Mouse (Mus musculus) limb, embryonic 14.5 days (tissue): ENCODE data around the gene Clec4f. TPM values are rescaled to one million over a fixed set of nuclear protein-coding genes. Genes with fewer than 3 reads are reported as not detected.

Experiments used
- ATAC-seq: fragments of 200-750 bp; cut with Nextera tagmentation; 2 replicates; pipeline ENCODE4 v1.8.0; 2017; ENCODE audit warnings: low read depth, moderate number of reproducible peaks, moderate TSS enrichment; ENCODE audit not compliant: low FRiP score
- DNase-seq: peaks from one replicate; pipeline ENCODE4 v3.0.0-alpha.2; 2015; ENCODE audit warnings: low spot score
- H3K27ac ChIP-seq: fragments of 300-500 bp; sonication (generic); replicated peaks from 2 replicates; pipeline ENCODE4 v1.5.1; 2014; ENCODE audit warnings: low read depth, mild to moderate bottlenecking, low read length, moderate library complexity, mixed read lengths
- H3K27me3 ChIP-seq: fragments of 300-500 bp; sonication (generic); 2 replicates; pipeline ENCODE4 v1.6.1; 2014; ENCODE audit warnings: low read length, mixed read lengths; ENCODE audit not compliant: control insufficient read depth, insufficient read depth
- H3K36me3 ChIP-seq: fragments of 300-500 bp; sonication (generic); 2 replicates; pipeline ENCODE4 v1.6.1; 2014; ENCODE audit warnings: mild to moderate bottlenecking, low read length, moderate library complexity, mixed read lengths; ENCODE audit not compliant: control insufficient read depth, insufficient read depth
- H3K4me1 ChIP-seq: fragments of 300-500 bp; sonication (generic); 2 replicates; pipeline ENCODE4 v1.6.1; 2014; ENCODE audit warnings: antibody characterized with exemption, low read length, mixed read lengths; ENCODE audit not compliant: control insufficient read depth, insufficient read depth
- H3K4me2 ChIP-seq: fragments of 300-500 bp; sonication (generic); replicated peaks from 2 replicates; pipeline ENCODE4 v1.6.1; 2014; ENCODE audit warnings: low read depth, mild to moderate bottlenecking, low read length, moderate library complexity; ENCODE audit not compliant: severe bottlenecking
- H3K4me3 ChIP-seq: fragments of 300-500 bp; sonication (generic); replicated peaks from 2 replicates; pipeline ENCODE4 v1.5.1; 2014; ENCODE audit warnings: low read length
- H3K9ac ChIP-seq: fragments of 300-500 bp; sonication (generic); 2 replicates; pipeline ENCODE4 v1.6.1; 2014; ENCODE audit warnings: mild to moderate bottlenecking, low read depth, low read length, moderate library complexity; ENCODE audit not compliant: severe bottlenecking
- H3K9me3 ChIP-seq: fragments of 300-500 bp; sonication (generic); 2 replicates; pipeline ENCODE4 v1.6.1; 2016; ENCODE audit warnings: low read length; ENCODE audit not compliant: control insufficient read depth
- POLR2A ChIP-seq: fragments of 200-500 bp; IDR thresholded peaks from 2 replicates; pipeline ENCODE4 v1.8.0; 2012; ENCODE audit warnings: inconsistent platforms, mild to moderate bottlenecking, moderate library complexity, borderline replicate concordance; ENCODE audit not compliant: insufficient read depth, insufficient read length; ENCODE audit errors: extremely low read depth
- WGBS: fragments of 180-500 bp; shearing (Covaris S2); extraction: QIAGEN DNeasy Blood & Tissue Kit; methylation state at CpG from one replicate; pipeline ENCODE4 v1.1.7; 2014; 5-methylcytosine and 5-hydroxymethylcytosine counted together
- polyA plus RNA-seq, 2 experiments: library from polyadenylated mRNA; depleted of rRNA in 1 of 2; stranded (reverse) in 1 of 2; unstranded in 1 of 2; fragments of >200 nt; fragmentation: Nextera tagmentation in 1 of 2; extraction: Ambion mirVana in 1 of 2; gene quantifications; 2 replicates each; pipeline versions ENCODE4 v1.2.1 to v1.2.3; 2012 to 2014

Clec4f gene
- polyA plus RNA-seq, 2 experiments, result not detected

DNA sequence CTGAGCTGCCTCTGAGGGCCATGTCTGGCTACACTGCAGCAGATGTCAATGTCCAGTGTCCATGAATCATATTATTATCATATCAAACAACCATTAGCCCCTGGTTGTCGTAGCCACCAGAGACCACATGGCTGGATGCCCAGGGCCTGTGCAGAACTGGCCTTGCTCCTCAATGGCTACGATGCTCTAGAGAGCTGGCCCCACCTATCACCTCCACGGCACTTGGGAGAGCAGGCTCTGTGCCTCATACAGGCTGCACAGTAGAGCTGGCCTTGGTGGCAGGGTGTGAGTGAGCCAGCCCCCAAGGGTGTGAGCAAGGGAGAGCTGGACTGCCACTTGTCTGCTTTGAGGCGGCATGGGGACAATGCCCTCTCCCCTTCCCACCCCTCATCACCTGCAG is 41.5 kb downstream of the Clec4f start:
- Histone ChIP-seq H3K4me3 (no peak overlapping the region), H3K9ac (no peak overlapping the region), H3K9me3 (no peaks in the 10 kb centered on the region), H3K36me3 (no peaks in the 10 kb centered on the region), H3K27me3 (no peaks in the 10 kb centered on the region), H3K4me1 (peaks cover 6% of the 10 kb centered on the region), H3K27ac (no peak overlapping the region), H3K4me2 (no peak overlapping the region)
- 86% methylated on average over 4 of the region's 4 CpGs for WGBS
- TF ChIP-seq POLR2A, result no peak
- DNase-seq (no peak), ATAC-seq (no peak)

DNA sequence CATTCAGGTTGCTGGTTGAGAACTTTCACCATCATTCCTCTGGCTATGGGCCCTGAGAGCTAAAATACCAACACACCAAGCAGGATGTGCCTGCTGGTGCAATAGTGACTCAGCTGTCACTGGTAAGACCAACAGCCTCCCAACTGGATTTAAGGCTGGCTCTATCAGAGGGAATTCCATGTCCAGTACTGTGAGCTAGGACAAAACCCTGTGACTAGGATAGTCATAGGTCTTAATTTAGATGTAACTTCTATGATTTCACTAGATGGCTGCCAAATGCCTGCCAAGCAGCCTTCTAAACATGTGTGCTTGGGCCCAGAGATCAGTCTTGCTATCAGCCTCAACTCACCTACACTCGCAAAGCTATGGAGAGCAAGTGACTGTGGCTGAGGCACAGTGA is 43.0 kb downstream of the Clec4f start:
- no peak for TF ChIP-seq POLR2A
- Histone ChIP-seq H3K27me3 (no peaks in the 10 kb centered on the region), H3K4me1 (no peaks in the 10 kb centered on the region), H3K9ac (no peak overlapping the region), H3K4me2 (no peak overlapping the region), H3K9me3 (no peaks in the 10 kb centered on the region), H3K4me3 (no peak overlapping the region), H3K36me3 (no peaks in the 10 kb centered on the region), H3K27ac (no peak overlapping the region)
- DNase-seq (no peak), ATAC-seq (no peak)
- 93% methylated on average over 1 of the region's 1 CpGs for WGBS

DNA sequence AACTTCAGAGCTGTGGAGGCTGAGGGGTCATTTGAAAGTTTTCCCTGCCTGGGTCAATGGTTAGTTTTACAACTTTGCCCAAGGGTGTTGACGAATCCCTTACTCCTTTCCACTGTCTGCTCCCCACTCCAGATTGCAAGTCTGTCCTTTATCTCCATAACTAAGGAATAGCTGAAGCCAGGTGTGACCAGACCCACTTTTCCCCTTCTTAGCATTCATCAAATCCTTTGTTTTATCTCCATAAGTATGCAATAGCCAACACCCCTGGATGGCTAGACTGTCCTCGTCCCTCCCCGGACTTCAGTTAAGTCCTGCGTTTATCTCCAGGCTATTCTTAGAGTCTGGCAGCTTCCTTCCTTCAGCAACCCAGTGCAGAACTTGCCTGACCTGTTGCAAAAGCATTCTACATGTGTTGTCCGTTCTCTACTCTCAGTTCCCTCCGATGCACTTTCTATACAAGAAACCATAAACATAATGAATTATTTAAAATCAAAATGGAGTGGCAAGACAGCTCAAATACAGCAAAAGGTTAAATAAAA is 56.3 kb downstream of the Clec4f start:
- no peak overlapping the region for H3K9ac ChIP-seq
- no peak overlapping the region for H3K27ac ChIP-seq
- H3K9me3 ChIP-seq, result no peaks in the 10 kb centered on the region
- TF ChIP-seq POLR2A, result no peak
- DNase-seq, result no peak
- 72% methylated on average over 6 of the region's 6 CpGs for WGBS
- ATAC-seq, result no peak
- H3K4me1 ChIP-seq, result no peaks in the 10 kb centered on the region
- H3K4me2 ChIP-seq, result no peak overlapping the region; the same call in 1 of the 2 replicates
- H3K4me3 ChIP-seq, result no peak overlapping the region
- no peaks in the 10 kb centered on the region for H3K36me3 ChIP-seq
- no peaks in the 10 kb centered on the region for H3K27me3 ChIP-seq

DNA sequence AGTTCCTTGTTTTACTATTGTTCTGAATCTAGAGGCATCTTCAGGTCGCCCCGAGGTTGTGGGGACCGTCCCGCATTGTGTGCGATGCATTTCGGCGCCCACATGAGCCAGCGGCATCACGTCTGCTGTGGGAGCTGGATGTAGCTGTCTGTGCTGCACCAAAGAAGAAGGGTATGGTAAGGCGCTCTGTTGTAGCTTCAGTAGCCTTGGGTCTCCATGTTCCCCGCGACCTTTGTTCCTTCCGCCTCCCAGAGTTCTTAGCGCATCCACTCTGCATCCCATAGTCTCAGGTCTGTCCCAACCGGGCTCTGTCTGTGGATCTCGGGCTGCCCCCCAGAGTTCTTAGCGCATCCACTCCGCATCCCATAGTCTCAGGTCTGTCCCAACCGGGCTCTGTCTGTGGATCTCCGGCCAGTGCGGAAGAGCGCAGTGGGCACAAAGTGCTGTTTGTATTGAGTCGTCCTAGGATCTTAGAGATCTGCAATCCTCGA is 56.9 kb downstream of the Clec4f start:
- no peak for TF ChIP-seq POLR2A
- Histone ChIP-seq H3K9ac (no peak overlapping the region), H3K4me2 (peak overlapping the region; percentile 37), H3K9me3 (no peaks in the 10 kb centered on the region), H3K27ac (no peak overlapping the region), H3K27me3 (no peaks in the 10 kb centered on the region), H3K4me1 (no peaks in the 10 kb centered on the region), H3K4me3 (peak overlapping the region; percentile 12; the same call in 1 of the 2 replicates), H3K36me3 (no peaks in the 10 kb centered on the region)
- ATAC-seq (no peak), DNase-seq (no peak)
- WGBS, result 33% methylated on average over 24 of the region's 24 CpGs

DNA sequence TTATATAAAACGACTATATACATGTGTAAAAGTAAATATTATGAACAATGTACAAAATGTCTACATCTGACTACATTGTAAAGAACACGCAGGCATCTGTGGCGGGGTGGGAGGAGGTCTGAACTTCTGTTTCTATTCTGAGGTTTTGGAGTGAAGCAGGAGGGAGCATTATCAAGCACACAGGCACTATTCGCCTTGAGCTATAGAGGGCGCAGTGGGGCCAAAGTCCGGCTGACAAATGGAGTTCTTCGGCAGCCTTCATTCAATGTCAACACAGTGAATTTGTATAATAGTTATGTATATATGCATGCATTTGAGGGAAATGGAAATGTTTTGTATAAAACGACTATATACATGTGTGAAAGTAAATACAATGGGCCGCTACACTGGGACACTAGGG is 57.3 kb downstream of the Clec4f start:
- 10% methylated on average over 9 of the region's 9 CpGs for WGBS
- DNase-seq, result peak; percentile 23

More for the DNA sequence above, 57.3 kb downstream of the Clec4f start:
- H3K4me1 ChIP-seq, result no peaks in the 10 kb centered on the region
- H3K27ac ChIP-seq, result no peak overlapping the region
- peak overlapping the region; percentile 12; the same call in 1 of the 2 replicates for H3K4me3 ChIP-seq
- H3K9me3 ChIP-seq, result no peaks in the 10 kb centered on the region
- no peaks in the 10 kb centered on the region for H3K27me3 ChIP-seq
- H3K36me3 ChIP-seq, result no peaks in the 10 kb centered on the region
- TF ChIP-seq POLR2A, result no peak
- H3K4me2 ChIP-seq, result peak overlapping the region; percentile 37
- no peak for ATAC-seq
- H3K9ac ChIP-seq, result no peak overlapping the region
